Mouse (Mus musculus): ENCODE results near the gene Spc24. TPM values are rescaled to one million over a fixed set of nuclear protein-coding genes. Genes with fewer than 3 reads are reported as not detected.

The Spc24 gene
- polyA plus RNA-seq, 1 experiment from 2014 or later: 106 TPM

- Histone ChIP-seq H3K4me2 (ENCODE audit: low read depth, low read length) (no peak overlapping the region), H3K4me1 (ENCODE audit: control insufficient read depth, insufficient read depth, low read length) (0 out of 2 replicates have a peak, but pooled peaks cover 5% of the 10 kb centered on the region), H3K9ac (ENCODE audit: low read depth, low read length) (peak overlapping the region; percentile 16; the same call in 1 of the 2 replicates), H3K27ac (ENCODE audit: low read length) (peak overlapping the region; percentile 68), H3K27me3 (replicated peaks; ENCODE audit: control insufficient read depth, insufficient read depth, low read length) (no peaks in the 10 kb centered on the region), H3K36me3 (ENCODE audit: control insufficient read depth, insufficient read depth, low read length) (peaks cover 8% of the 10 kb centered on the region), H3K9me3 (ENCODE audit: control insufficient read depth, low read length) (no peaks in the 10 kb centered on the region), H3K4me3 (ENCODE audit: low read length) (no peak overlapping the region)
- peak; percentile 47; the same call in 1 of the 2 replicates for ATAC-seq
- WGBS: 61% methylated on average over 13 of the region's 13 CpGs
Measured at GRCm38 (mm10) chr9:21768511-21769411, 8.7 kb upstream of the Spc24 start.

- H3K4me2 ChIP-seq (ENCODE audit: low read depth, low read length): no peak overlapping the region
- H3K27ac ChIP-seq (ENCODE audit: low read length): peak overlapping the region; percentile 68
- no peaks in the 10 kb centered on the region for H3K27me3 ChIP-seq (replicated peaks; ENCODE audit: control insufficient read depth, insufficient read depth, low read length)
- 0 out of 2 replicates have a peak, but pooled peaks cover 5% of the 10 kb centered on the region for H3K4me1 ChIP-seq (ENCODE audit: control insufficient read depth, insufficient read depth, low read length)
- WGBS: 75% methylated on average over 11 of the region's 11 CpGs
- no peak overlapping the region for H3K9ac ChIP-seq (ENCODE audit: low read depth, low read length)
- peak; percentile 39; the same call in 1 of the 2 replicates for ATAC-seq
- no peak overlapping the region for H3K4me3 ChIP-seq (ENCODE audit: low read length)
- peaks cover 8% of the 10 kb centered on the region for H3K36me3 ChIP-seq (ENCODE audit: control insufficient read depth, insufficient read depth, low read length)
- H3K9me3 ChIP-seq (ENCODE audit: control insufficient read depth, low read length): no peaks in the 10 kb centered on the region
Measured at GRCm38 (mm10) chr9:21767896-21768295, 7.8 kb upstream of the Spc24 start.

- WGBS: 95% methylated on average over 6 of the region's 6 CpGs
Measured at GRCm38 (mm10) chr9:21764084-21764999, 4.2 kb upstream of the Spc24 start.

GRCm38 (mm10) chr9:21762135-21762534, 2.0 kb upstream of the Spc24 start:
- no peak overlapping the region for H3K9ac ChIP-seq (ENCODE audit: low read depth, low read length)
- H3K27ac ChIP-seq (ENCODE audit: low read length): peak overlapping the region; percentile 34; the same call in 1 of the 2 replicates
- H3K4me2 ChIP-seq (ENCODE audit: low read depth, low read length): no peak overlapping the region
- no peaks in the 10 kb centered on the region for H3K27me3 ChIP-seq (replicated peaks; ENCODE audit: control insufficient read depth, insufficient read depth, low read length)
- no peaks in the 10 kb centered on the region for H3K9me3 ChIP-seq (ENCODE audit: control insufficient read depth, low read length)
- H3K4me1 ChIP-seq (ENCODE audit: control insufficient read depth, insufficient read depth, low read length): peaks cover 14% of the 10 kb centered on the region
- H3K4me3 ChIP-seq (ENCODE audit: low read length): no peak overlapping the region
- H3K36me3 ChIP-seq (ENCODE audit: control insufficient read depth, insufficient read depth, low read length): no peaks in the 10 kb centered on the region
- ATAC-seq: peak; percentile 49

More at GRCm38 (mm10) chr9:21764084-21764999, 4.2 kb upstream of the Spc24 start:
- H3K4me3 ChIP-seq (ENCODE audit: low read length): no peak overlapping the region
- H3K27me3 ChIP-seq (replicated peaks; ENCODE audit: control insufficient read depth, insufficient read depth, low read length): no peaks in the 10 kb centered on the region
- H3K36me3 ChIP-seq (ENCODE audit: control insufficient read depth, insufficient read depth, low read length): no peaks in the 10 kb centered on the region
- H3K27ac ChIP-seq (ENCODE audit: low read length): no peak overlapping the region
- no peaks in the 10 kb centered on the region for H3K9me3 ChIP-seq (ENCODE audit: control insufficient read depth, low read length)
- no peak overlapping the region for H3K9ac ChIP-seq (ENCODE audit: low read depth, low read length)
- peaks cover 12% of the 10 kb centered on the region; the same call in 1 of the 2 replicates for H3K4me1 ChIP-seq (ENCODE audit: control insufficient read depth, insufficient read depth, low read length)
- no peak for ATAC-seq
- no peak overlapping the region for H3K4me2 ChIP-seq (ENCODE audit: low read depth, low read length)

GRCm38 (mm10) chr9:21759718-21760117, 385 bp downstream of the Spc24 start:
- Histone ChIP-seq H3K9me3 (ENCODE audit: control insufficient read depth, low read length) (no peaks in the 10 kb centered on the region), H3K36me3 (ENCODE audit: control insufficient read depth, insufficient read depth, low read length) (peaks cover 8% of the 10 kb centered on the region), H3K4me1 (ENCODE audit: control insufficient read depth, insufficient read depth, low read length) (peaks cover 15% of the 10 kb centered on the region), H3K27me3 (replicated peaks; ENCODE audit: control insufficient read depth, insufficient read depth, low read length) (no peaks in the 10 kb centered on the region), H3K4me3 (ENCODE audit: low read length) (peak overlapping the region; percentile 89), H3K4me2 (ENCODE audit: low read depth, low read length) (peak overlapping the region; percentile 73), H3K27ac (ENCODE audit: low read length) (peak overlapping the region; percentile 59), H3K9ac (ENCODE audit: low read depth, low read length) (peak overlapping the region; percentile 86)
- WGBS: under 1% methylated on average over 20 of the region's 20 CpGs
- no peak; the same call in none of the 2 replicates for ATAC-seq

GRCm38 (mm10) chr9:21758576-21759529, 1.2 kb downstream of the Spc24 start:
- Histone ChIP-seq H3K4me1 (ENCODE audit: control insufficient read depth, insufficient read depth, low read length) (peaks cover 24% of the 10 kb centered on the region), H3K4me3 (ENCODE audit: low read length) (peak overlapping the region; percentile 89), H3K4me2 (ENCODE audit: low read depth, low read length) (peak overlapping the region; percentile 73), H3K27ac (ENCODE audit: low read length) (no peak overlapping the region), H3K9me3 (ENCODE audit: control insufficient read depth, low read length) (no peaks in the 10 kb centered on the region), H3K27me3 (replicated peaks; ENCODE audit: control insufficient read depth, insufficient read depth, low read length) (no peaks in the 10 kb centered on the region), H3K36me3 (ENCODE audit: control insufficient read depth, insufficient read depth, low read length) (peaks cover 8% of the 10 kb centered on the region), H3K9ac (ENCODE audit: low read depth, low read length) (peak overlapping the region; percentile 86)
- WGBS: 53% methylated on average over 14 of the region's 14 CpGs
- ATAC-seq: no peak

- Histone ChIP-seq H3K9ac (ENCODE audit: low read depth, low read length) (peak overlapping the region; percentile 37; the same call in 1 of the 2 replicates), H3K27me3 (replicated peaks; ENCODE audit: control insufficient read depth, insufficient read depth, low read length) (no peaks in the 10 kb centered on the region), H3K27ac (ENCODE audit: low read length) (no peak overlapping the region; the same call in 1 of the 2 replicates), H3K4me3 (ENCODE audit: low read length) (no peak overlapping the region), H3K4me1 (ENCODE audit: control insufficient read depth, insufficient read depth, low read length) (peaks cover 37% of the 10 kb centered on the region), H3K36me3 (ENCODE audit: control insufficient read depth, insufficient read depth, low read length) (peaks cover 8% of the 10 kb centered on the region), H3K9me3 (ENCODE audit: control insufficient read depth, low read length) (no peaks in the 10 kb centered on the region), H3K4me2 (ENCODE audit: low read depth, low read length) (no peak overlapping the region)
- 76% methylated on average over 13 of the region's 13 CpGs for WGBS
- ATAC-seq: no peak
Measured at GRCm38 (mm10) chr9:21754516-21755321, 5.4 kb downstream of the Spc24 start.

GRCm38 (mm10) chr9:21754003-21754402, 6.1 kb downstream of the Spc24 start:
- WGBS: 55% methylated on average over 2 of the region's 2 CpGs
- ATAC-seq: peak; percentile 64
- Histone ChIP-seq H3K36me3 (ENCODE audit: control insufficient read depth, insufficient read depth, low read length) (peaks cover 12% of the 10 kb centered on the region), H3K4me1 (ENCODE audit: control insufficient read depth, insufficient read depth, low read length) (peaks cover 33% of the 10 kb centered on the region), H3K9me3 (ENCODE audit: control insufficient read depth, low read length) (no peaks in the 10 kb centered on the region), H3K27me3 (replicated peaks; ENCODE audit: control insufficient read depth, insufficient read depth, low read length) (no peaks in the 10 kb centered on the region), H3K9ac (ENCODE audit: low read depth, low read length) (0 out of 2 replicates have a peak overlapping the region, but pooled peaks have one; percentile 37), H3K4me3 (ENCODE audit: low read length) (no peak overlapping the region), H3K27ac (ENCODE audit: low read length) (0 out of 2 replicates have a peak overlapping the region, but pooled peaks have one; percentile 6), H3K4me2 (ENCODE audit: low read depth, low read length) (no peak overlapping the region)

All from intestine, embryonic 16.5 days (tissue).